Mouse (Mus musculus): ENCODE data around the gene Aifm2.

GRCm38 (mm10) chr10:61717406-61718296 lies 2.6 kb downstream of the Aifm2 start:
- TF ChIP-seq POLR2A (IDR thresholded peaks at IDR 0.05; ENCODE audit: control insufficient read depth, low read depth, low read length) = no peak
- no peak for TF ChIP-seq CTCF (IDR thresholded peaks at IDR 0.05; ENCODE audit: control insufficient read depth, insufficient read depth, insufficient replicate concordance, low read depth, low read length)

Data from testis, adult 2 months (tissue).